Mouse (Mus musculus): Measurements from ENCODE around the gene Tcirg1. TPM values are rescaled to one million over a fixed set of nuclear protein-coding genes. Genes with fewer than 3 reads are reported as not detected.

Gene Tcirg1
- polyA plus RNA-seq (2014; fragmentation: Illumina TruSeq; extraction: RNeasy Lipid Tissue Mini Kit (QIAGEN cat#74804); ENCODE audit: low read depth, low replicate concordance): 3.8 TPM

DNA sequence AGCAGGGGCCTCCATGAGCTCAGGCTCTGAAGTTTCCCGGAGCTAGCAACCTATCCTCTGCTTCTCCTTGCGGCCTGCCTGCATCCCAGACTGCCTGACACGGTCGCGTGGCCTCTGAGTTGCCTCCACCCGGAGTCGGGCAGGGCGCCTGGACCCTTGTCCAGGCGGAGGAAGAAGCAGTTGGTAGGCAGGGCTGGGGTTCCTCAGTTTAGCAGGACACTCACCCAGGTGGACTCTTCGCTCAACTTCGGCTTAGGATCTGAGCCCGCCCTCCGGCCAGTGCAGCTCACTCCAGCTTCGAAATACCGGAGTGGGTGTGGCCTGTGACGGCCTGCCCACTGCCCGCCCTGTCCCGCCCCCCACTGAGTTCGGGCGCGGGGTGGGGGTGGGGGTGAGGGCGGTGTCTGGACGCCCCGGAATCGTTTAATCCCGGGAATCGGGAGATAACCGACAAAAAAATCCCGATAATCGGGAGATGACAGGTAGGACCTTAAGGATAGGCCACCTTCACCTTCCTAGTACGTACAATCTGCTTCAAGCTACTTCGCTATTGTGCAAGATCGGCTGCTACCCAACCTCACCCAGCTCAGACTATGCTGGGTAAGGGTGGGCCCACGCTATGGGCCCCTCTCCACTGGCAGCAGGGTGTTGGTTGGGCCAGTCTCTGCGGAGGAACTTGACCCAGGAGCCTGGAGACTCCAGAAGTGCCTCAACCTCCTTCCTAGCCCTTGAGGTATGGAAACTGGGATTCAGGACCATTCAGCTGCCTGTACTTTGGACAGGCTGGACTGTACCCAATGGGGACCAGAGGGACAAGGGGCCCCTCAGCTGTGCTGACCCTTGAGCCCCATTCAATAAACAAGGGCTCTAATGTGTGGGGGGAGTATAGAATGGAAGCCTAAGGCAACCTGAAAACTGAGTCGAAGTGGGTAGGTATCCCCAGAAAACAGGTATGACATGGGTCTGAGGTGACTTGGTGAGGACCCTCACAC, at the start of gene Tcirg1:
Gene Tcirg1, minus strand, starts transcription at position 339 of the 992 bp plus-strand sequence.

GRCm38 (mm10) chr19:3935032-3935895, 28.3 kb upstream of the Tcirg1 start, which contains the start of gene Unc93b1:
Unc93b1 (plus strand) TSS chr19:3935186.

GRCm38 (mm10) chr19:3929211-3929941, 22.4 kb upstream of the Tcirg1 start, which contains the start of gene Aldh3b1:
Aldh3b1 (minus strand) TSS chr19:3929808.

GRCm38 (mm10) chr19:3912337-3913204, 5.6 kb upstream of the Tcirg1 start, which contains the start of gene Ndufs8:
Ndufs8 (minus strand) TSS chr19:3912774.

GRCm38 (mm10) chr19:3851502-3851962, 55.4 kb downstream of the Tcirg1 start, which contains the start of gene Chka:
Chka (plus strand) TSS chr19:3851773.

Other genes with a start within 250 kb of the Tcirg1 start
- 0.69 TPM for gene Lrp5, start 220.6 kb downstream of the Tcirg1 start, polyA plus RNA-seq (2014; fragmentation: Illumina TruSeq; extraction: RNeasy Lipid Tissue Mini Kit (QIAGEN cat#74804); ENCODE audit: low read depth, low replicate concordance)
- 3.1 TPM for gene 1810055G02Rik, start 198.8 kb downstream of the Tcirg1 start, polyA plus RNA-seq (2014; fragmentation: Illumina TruSeq; extraction: RNeasy Lipid Tissue Mini Kit (QIAGEN cat#74804); ENCODE audit: low read depth, low replicate concordance)
- gene Kmt5b, start 139.7 kb downstream of the Tcirg1 start, polyA plus RNA-seq (2014; fragmentation: Illumina TruSeq; extraction: RNeasy Lipid Tissue Mini Kit (QIAGEN cat#74804); ENCODE audit: low read depth, low replicate concordance): 242 TPM
- 66.4 TPM for gene Chka, start 55.4 kb downstream of the Tcirg1 start, polyA plus RNA-seq (2014; fragmentation: Illumina TruSeq; extraction: RNeasy Lipid Tissue Mini Kit (QIAGEN cat#74804); ENCODE audit: low read depth, low replicate concordance)
- 5.1 TPM for gene Ndufs8, start 5.6 kb upstream of the Tcirg1 start, polyA plus RNA-seq (2014; fragmentation: Illumina TruSeq; extraction: RNeasy Lipid Tissue Mini Kit (QIAGEN cat#74804); ENCODE audit: low read depth, low replicate concordance)
- 0.50 TPM for gene Aldh3b1, start 22.7 kb upstream of the Tcirg1 start, polyA plus RNA-seq (2014; fragmentation: Illumina TruSeq; extraction: RNeasy Lipid Tissue Mini Kit (QIAGEN cat#74804); ENCODE audit: low read depth, low replicate concordance)
- gene Unc93b1, start 28.1 kb upstream of the Tcirg1 start, polyA plus RNA-seq (2014; fragmentation: Illumina TruSeq; extraction: RNeasy Lipid Tissue Mini Kit (QIAGEN cat#74804); ENCODE audit: low read depth, low replicate concordance): 1.8 TPM
- not detected for gene Aldh3b3, start 51.5 kb upstream of the Tcirg1 start, polyA plus RNA-seq (2014; fragmentation: Illumina TruSeq; extraction: RNeasy Lipid Tissue Mini Kit (QIAGEN cat#74804); ENCODE audit: low read depth, low replicate concordance)
- 0.44 TPM for gene Aldh3b2, start 65.2 kb upstream of the Tcirg1 start, polyA plus RNA-seq (2014; fragmentation: Illumina TruSeq; extraction: RNeasy Lipid Tissue Mini Kit (QIAGEN cat#74804); ENCODE audit: low read depth, low replicate concordance)
- 1.1 TPM for gene Acy3, start 79.4 kb upstream of the Tcirg1 start, polyA plus RNA-seq (2014; fragmentation: Illumina TruSeq; extraction: RNeasy Lipid Tissue Mini Kit (QIAGEN cat#74804); ENCODE audit: low read depth, low replicate concordance)
- gene Tbx10, start 85.6 kb upstream of the Tcirg1 start, polyA plus RNA-seq (2014; fragmentation: Illumina TruSeq; extraction: RNeasy Lipid Tissue Mini Kit (QIAGEN cat#74804); ENCODE audit: low read depth, low replicate concordance): not detected
- gene Nudt8, start 93.4 kb upstream of the Tcirg1 start, polyA plus RNA-seq (2014; fragmentation: Illumina TruSeq; extraction: RNeasy Lipid Tissue Mini Kit (QIAGEN cat#74804); ENCODE audit: low read depth, low replicate concordance): not detected
- 0.47 TPM for gene Gm49405, start 93.5 kb upstream of the Tcirg1 start, polyA plus RNA-seq (2014; fragmentation: Illumina TruSeq; extraction: RNeasy Lipid Tissue Mini Kit (QIAGEN cat#74804); ENCODE audit: low read depth, low replicate concordance)
- not detected for gene Doc2g, start 96.2 kb upstream of the Tcirg1 start, polyA plus RNA-seq (2014; fragmentation: Illumina TruSeq; extraction: RNeasy Lipid Tissue Mini Kit (QIAGEN cat#74804); ENCODE audit: low read depth, low replicate concordance)
- 8.4 TPM for gene Ndufv1, start 105.7 kb upstream of the Tcirg1 start, polyA plus RNA-seq (2014; fragmentation: Illumina TruSeq; extraction: RNeasy Lipid Tissue Mini Kit (QIAGEN cat#74804); ENCODE audit: low read depth, low replicate concordance)
- 27.6 TPM for gene Gstp1, start 130.9 kb upstream of the Tcirg1 start, polyA plus RNA-seq (2014; fragmentation: Illumina TruSeq; extraction: RNeasy Lipid Tissue Mini Kit (QIAGEN cat#74804); ENCODE audit: low read depth, low replicate concordance)
- gene Gstp2, start 138.9 kb upstream of the Tcirg1 start, polyA plus RNA-seq (2014; fragmentation: Illumina TruSeq; extraction: RNeasy Lipid Tissue Mini Kit (QIAGEN cat#74804); ENCODE audit: low read depth, low replicate concordance): 2.6 TPM
- not detected for gene Gstp3, start 152.4 kb upstream of the Tcirg1 start, polyA plus RNA-seq (2014; fragmentation: Illumina TruSeq; extraction: RNeasy Lipid Tissue Mini Kit (QIAGEN cat#74804); ENCODE audit: low read depth, low replicate concordance)
- gene Cabp2, start 174.4 kb upstream of the Tcirg1 start, polyA plus RNA-seq (2014; fragmentation: Illumina TruSeq; extraction: RNeasy Lipid Tissue Mini Kit (QIAGEN cat#74804); ENCODE audit: low read depth, low replicate concordance): not detected
- 4.7 TPM for gene Cdk2ap2, start 190.0 kb upstream of the Tcirg1 start, polyA plus RNA-seq (2014; fragmentation: Illumina TruSeq; extraction: RNeasy Lipid Tissue Mini Kit (QIAGEN cat#74804); ENCODE audit: low read depth, low replicate concordance)
- gene Pitpnm1, start 192.9 kb upstream of the Tcirg1 start, polyA plus RNA-seq (2014; fragmentation: Illumina TruSeq; extraction: RNeasy Lipid Tissue Mini Kit (QIAGEN cat#74804); ENCODE audit: low read depth, low replicate concordance): 0.63 TPM
- gene Aip, start 218.7 kb upstream of the Tcirg1 start, polyA plus RNA-seq (2014; fragmentation: Illumina TruSeq; extraction: RNeasy Lipid Tissue Mini Kit (QIAGEN cat#74804); ENCODE audit: low read depth, low replicate concordance): 0.47 TPM
- not detected for gene Gpr152, start 232.7 kb upstream of the Tcirg1 start, polyA plus RNA-seq (2014; fragmentation: Illumina TruSeq; extraction: RNeasy Lipid Tissue Mini Kit (QIAGEN cat#74804); ENCODE audit: low read depth, low replicate concordance)
- gene Cabp4, start 236.9 kb upstream of the Tcirg1 start, polyA plus RNA-seq (2014; fragmentation: Illumina TruSeq; extraction: RNeasy Lipid Tissue Mini Kit (QIAGEN cat#74804); ENCODE audit: low read depth, low replicate concordance): 0.66 TPM
- 53.4 TPM for gene Coro1b, start 241.5 kb upstream of the Tcirg1 start, polyA plus RNA-seq (2014; fragmentation: Illumina TruSeq; extraction: RNeasy Lipid Tissue Mini Kit (QIAGEN cat#74804); ENCODE audit: low read depth, low replicate concordance)
- 10.0 TPM for gene Ptprcap, start 246.5 kb upstream of the Tcirg1 start, polyA plus RNA-seq (2014; fragmentation: Illumina TruSeq; extraction: RNeasy Lipid Tissue Mini Kit (QIAGEN cat#74804); ENCODE audit: low read depth, low replicate concordance)